Mouse (Mus musculus): ENCODE results near the gene F13a1. TPM values are rescaled to one million over a fixed set of nuclear protein-coding genes. Genes with fewer than 3 reads are reported as not detected.

Gene F13a1
- polyA plus RNA-seq, 1 experiment from 2014 or later, result 9.3 TPM

GRCm38 (mm10) chr13:36896061-36896460 lies 154.0 kb downstream of the F13a1 start:
- DNase-seq (no peak), ATAC-seq (no peak)
- Histone ChIP-seq H3K27me3 (ENCODE audit: insufficient read depth, low read length) (no peaks in the 10 kb centered on the region), H3K4me3 (ENCODE audit: low read depth, low read length) (no peak overlapping the region), H3K9me3 (ENCODE audit: low read length) (no peaks in the 10 kb centered on the region), H3K4me1 (ENCODE audit: insufficient read depth) (no peaks in the 10 kb centered on the region), H3K9ac (replicated peaks) (no peak overlapping the region), H3K4me2 (ENCODE audit: low read depth, low read length) (no peak overlapping the region), H3K27ac (ENCODE audit: low read depth) (no peak overlapping the region), H3K36me3 (replicated peaks; ENCODE audit: insufficient read depth, low read length) (no peaks in the 10 kb centered on the region)
- TF ChIP-seq CTCF (IDR thresholded peaks at IDR 0.05; ENCODE audit: low read depth), result no peak
- no peak for TF ChIP-seq EP300 (IDR thresholded peaks at IDR 0.05; ENCODE audit: low read depth)
- WGBS (ENCODE audit: insufficient replicate concordance), result 51% methylated on average over 3 of the region's 3 CpGs

DNA sequence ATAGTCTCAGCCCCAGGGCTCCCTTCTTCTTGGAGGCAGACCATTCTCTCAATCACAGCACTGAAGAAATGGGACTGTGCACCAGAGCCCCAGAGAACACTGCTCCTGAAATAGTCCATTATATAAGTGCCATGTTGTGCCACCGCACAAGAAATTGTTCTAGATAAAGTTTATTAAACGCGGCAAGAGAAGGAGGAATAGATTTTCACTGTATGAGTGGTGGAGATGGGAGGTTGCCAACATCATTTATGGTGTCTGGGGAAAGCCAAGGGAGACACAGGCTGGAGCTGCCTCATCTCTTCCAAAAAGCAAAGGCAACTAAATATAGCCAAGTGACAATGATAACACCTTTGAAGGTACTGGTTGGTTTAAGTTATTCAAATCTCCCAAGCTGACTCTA lies 156.3 kb downstream of the F13a1 start:
- TF ChIP-seq CTCF (IDR thresholded peaks at IDR 0.05; ENCODE audit: low read depth) (no peak), EP300 (IDR thresholded peaks at IDR 0.05; ENCODE audit: low read depth) (no peak)

GRCm38 (mm10) chr13:36892216-36892615 lies 157.8 kb downstream of the F13a1 start:
- H3K4me1 ChIP-seq (ENCODE audit: insufficient read depth), result no peaks in the 10 kb centered on the region
- H3K36me3 ChIP-seq (replicated peaks; ENCODE audit: insufficient read depth, low read length), result no peaks in the 10 kb centered on the region
- H3K4me3 ChIP-seq (ENCODE audit: low read depth, low read length), result no peak overlapping the region
- ATAC-seq (no peak), DNase-seq (no peak)
- TF ChIP-seq EP300 (IDR thresholded peaks at IDR 0.05; ENCODE audit: low read depth) (no peak), CTCF (IDR thresholded peaks at IDR 0.05; ENCODE audit: low read depth) (no peak)
- no peak overlapping the region for H3K4me2 ChIP-seq (ENCODE audit: low read depth, low read length)
- WGBS (ENCODE audit: insufficient replicate concordance), result 78% methylated on average over 1 of the region's 1 CpGs
- H3K27ac ChIP-seq (ENCODE audit: low read depth), result no peak overlapping the region
- H3K9me3 ChIP-seq (ENCODE audit: low read length), result no peaks in the 10 kb centered on the region
- no peaks in the 10 kb centered on the region for H3K27me3 ChIP-seq (ENCODE audit: insufficient read depth, low read length)
- H3K9ac ChIP-seq (replicated peaks), result no peak overlapping the region

More for the DNA sequence above, 156.3 kb downstream of the F13a1 start:
- Histone ChIP-seq H3K9ac (replicated peaks) (no peak overlapping the region), H3K4me3 (ENCODE audit: low read depth, low read length) (no peak overlapping the region), H3K9me3 (ENCODE audit: low read length) (no peaks in the 10 kb centered on the region), H3K4me2 (ENCODE audit: low read depth, low read length) (no peak overlapping the region), H3K27me3 (ENCODE audit: insufficient read depth, low read length) (no peaks in the 10 kb centered on the region), H3K36me3 (replicated peaks; ENCODE audit: insufficient read depth, low read length) (no peaks in the 10 kb centered on the region), H3K4me1 (ENCODE audit: insufficient read depth) (no peaks in the 10 kb centered on the region), H3K27ac (ENCODE audit: low read depth) (no peak overlapping the region)
- WGBS (ENCODE audit: insufficient replicate concordance), result 84% methylated on average over 3 of the region's 3 CpGs
- DNase-seq, result no peak
- ATAC-seq, result no peak

DNA sequence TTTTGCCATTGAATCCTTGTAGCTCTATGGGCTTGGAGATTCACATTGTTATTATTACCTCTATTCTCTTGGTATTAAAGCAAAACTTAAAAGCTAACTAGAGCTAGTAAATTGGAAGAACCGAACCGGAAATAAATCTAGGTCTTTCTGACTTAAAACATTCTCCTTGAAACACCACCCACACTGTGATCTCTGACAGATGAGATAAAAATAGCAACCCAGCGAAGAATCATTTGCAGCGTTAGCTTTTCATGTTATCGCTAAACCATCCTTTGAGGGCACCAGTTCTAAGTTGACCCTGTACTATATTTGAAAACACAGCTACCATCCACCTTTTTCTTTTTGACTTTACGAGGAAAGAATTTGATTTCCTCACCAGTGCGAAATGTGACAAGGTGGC lies 164.1 kb downstream of the F13a1 start:
- WGBS (ENCODE audit: insufficient replicate concordance), result 80% methylated on average over 7 of the region's 7 CpGs

DNA sequence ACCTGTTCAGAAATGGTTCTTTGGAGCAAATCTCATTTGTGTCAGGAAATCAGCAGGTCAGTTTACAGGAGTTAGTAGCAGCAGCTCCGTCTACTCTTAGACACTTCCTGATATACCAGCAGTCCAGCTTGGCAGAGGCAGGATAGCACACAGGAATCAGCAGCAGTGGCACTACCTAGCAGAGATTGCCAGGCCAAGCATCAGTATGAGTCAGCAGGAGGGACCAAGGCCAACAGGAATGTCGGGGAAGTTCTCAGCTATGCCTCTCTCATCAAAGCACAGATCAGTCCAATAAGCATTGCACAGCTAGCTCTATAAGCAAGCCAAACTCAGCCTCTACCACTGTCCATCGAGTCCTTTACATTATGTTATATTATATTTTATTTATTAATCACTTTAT lies 210.9 kb downstream of the F13a1 start:
- H3K9ac ChIP-seq (replicated peaks), result no peak overlapping the region
- 68% methylated on average over 3 of the region's 3 CpGs for WGBS (ENCODE audit: insufficient replicate concordance)
- H3K4me1 ChIP-seq (ENCODE audit: insufficient read depth), result no peaks in the 10 kb centered on the region
- no peak for DNase-seq
- ATAC-seq, result no peak
- H3K4me3 ChIP-seq (ENCODE audit: low read depth, low read length), result no peak overlapping the region
- no peak overlapping the region for H3K4me2 ChIP-seq (ENCODE audit: low read depth, low read length)
- TF ChIP-seq CTCF (IDR thresholded peaks at IDR 0.05; ENCODE audit: low read depth) (no peak), EP300 (IDR thresholded peaks at IDR 0.05; ENCODE audit: low read depth) (no peak)
- H3K36me3 ChIP-seq (replicated peaks; ENCODE audit: insufficient read depth, low read length), result no peaks in the 10 kb centered on the region
- H3K9me3 ChIP-seq (ENCODE audit: low read length), result no peaks in the 10 kb centered on the region
- H3K27ac ChIP-seq (ENCODE audit: low read depth), result no peak overlapping the region
- no peaks in the 10 kb centered on the region for H3K27me3 ChIP-seq (ENCODE audit: insufficient read depth, low read length)

More for the DNA sequence above, 164.1 kb downstream of the F13a1 start:
- ATAC-seq (no peak), DNase-seq (no peak)
- H3K9ac ChIP-seq (replicated peaks), result no peak overlapping the region
- H3K4me3 ChIP-seq (ENCODE audit: low read depth, low read length), result no peak overlapping the region
- H3K4me1 ChIP-seq (ENCODE audit: insufficient read depth), result no peaks in the 10 kb centered on the region
- H3K27me3 ChIP-seq (ENCODE audit: insufficient read depth, low read length), result no peaks in the 10 kb centered on the region
- H3K9me3 ChIP-seq (ENCODE audit: low read length), result no peaks in the 10 kb centered on the region
- no peak overlapping the region for H3K27ac ChIP-seq (ENCODE audit: low read depth)
- H3K4me2 ChIP-seq (ENCODE audit: low read depth, low read length), result no peak overlapping the region
- TF ChIP-seq EP300 (IDR thresholded peaks at IDR 0.05; ENCODE audit: low read depth), result no peak
- TF ChIP-seq CTCF (IDR thresholded peaks at IDR 0.05; ENCODE audit: low read depth), result no peak
- H3K36me3 ChIP-seq (replicated peaks; ENCODE audit: insufficient read depth, low read length), result no peaks in the 10 kb centered on the region
